Mouse (Mus musculus) gastrocnemius, postnatal 10 days (tissue): ENCODE measurements at regions not wholly inside any gene's neighbourhood (a gene's known extent, or its start where the extent isn't known, plus 50 kb on each side); places are given as distances from the start of the nearest gene placed in this dataset.
"Not testable (repeated sequence)": the region's sequence is repeated elsewhere in the genome, so short reads cannot be mapped to it uniquely, and the experiment has no call there.

Experiments used
- DNase-seq: peaks from one replicate; pipeline ENCODE4 v3.0.0; 2021; ENCODE audit warnings: mixed read lengths

DNA sequence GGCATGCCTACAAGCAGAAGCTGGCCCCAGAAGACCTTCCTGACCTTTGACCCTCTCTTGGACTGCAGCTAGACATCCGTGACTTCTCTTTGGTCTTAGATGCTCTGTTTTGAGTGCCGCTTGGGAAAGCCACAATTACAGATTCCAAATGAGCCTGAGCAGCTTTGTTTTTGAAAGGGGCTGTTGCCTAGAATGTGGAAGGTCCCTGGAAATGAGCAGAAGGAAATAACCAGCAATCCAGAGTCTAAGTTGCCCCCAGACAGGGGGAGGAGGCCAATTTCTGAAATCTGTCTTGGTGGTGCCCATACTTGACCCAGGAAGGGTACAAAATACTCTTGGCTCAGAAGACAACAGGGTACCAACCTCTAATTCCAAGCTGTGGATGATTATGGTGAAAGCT is 253.9 kb downstream of the Nuak1 start:
- no peak for DNase-seq

DNA sequence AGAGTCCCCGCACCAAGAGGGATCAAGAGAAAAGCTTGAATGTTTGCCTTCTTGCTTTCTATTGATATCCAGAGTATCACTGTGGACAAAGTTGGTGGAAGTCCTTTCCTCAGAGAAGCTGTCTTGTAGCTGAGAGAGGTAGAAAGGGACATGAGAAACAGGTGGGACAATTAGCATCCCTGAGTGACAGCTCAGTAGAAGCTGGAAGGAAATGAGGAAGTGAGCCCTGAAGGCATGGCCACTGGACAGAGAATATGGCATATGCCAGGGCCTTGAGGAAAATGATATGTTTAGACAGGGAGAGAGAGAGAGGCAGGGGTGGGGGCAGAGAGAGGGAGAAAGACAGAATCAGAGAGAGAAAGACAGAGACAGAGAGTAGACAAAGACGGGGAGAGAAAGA is 241.4 kb downstream of the Nuak1 start:
- DNase-seq, result no peak

DNA sequence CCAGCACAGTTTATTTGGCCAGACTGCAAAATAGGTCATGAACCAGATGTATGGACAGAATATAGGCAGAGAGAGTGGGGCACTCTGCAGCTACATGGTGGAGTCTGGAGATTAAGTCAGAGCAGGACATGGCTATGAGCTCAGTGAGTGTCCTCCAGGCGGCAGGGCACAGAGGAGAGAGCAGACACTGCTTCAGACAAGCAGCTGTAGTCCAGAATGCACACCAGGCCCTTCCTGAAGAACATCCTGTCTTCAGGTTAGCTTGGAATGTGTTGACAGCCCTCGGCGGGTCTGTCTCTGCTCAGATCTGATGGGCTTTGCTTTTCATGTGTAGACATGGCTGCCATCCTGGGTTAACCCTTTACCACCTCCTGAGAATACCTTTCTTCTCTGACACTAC is 238.6 kb downstream of the Nuak1 start:
- no peak for DNase-seq

DNA sequence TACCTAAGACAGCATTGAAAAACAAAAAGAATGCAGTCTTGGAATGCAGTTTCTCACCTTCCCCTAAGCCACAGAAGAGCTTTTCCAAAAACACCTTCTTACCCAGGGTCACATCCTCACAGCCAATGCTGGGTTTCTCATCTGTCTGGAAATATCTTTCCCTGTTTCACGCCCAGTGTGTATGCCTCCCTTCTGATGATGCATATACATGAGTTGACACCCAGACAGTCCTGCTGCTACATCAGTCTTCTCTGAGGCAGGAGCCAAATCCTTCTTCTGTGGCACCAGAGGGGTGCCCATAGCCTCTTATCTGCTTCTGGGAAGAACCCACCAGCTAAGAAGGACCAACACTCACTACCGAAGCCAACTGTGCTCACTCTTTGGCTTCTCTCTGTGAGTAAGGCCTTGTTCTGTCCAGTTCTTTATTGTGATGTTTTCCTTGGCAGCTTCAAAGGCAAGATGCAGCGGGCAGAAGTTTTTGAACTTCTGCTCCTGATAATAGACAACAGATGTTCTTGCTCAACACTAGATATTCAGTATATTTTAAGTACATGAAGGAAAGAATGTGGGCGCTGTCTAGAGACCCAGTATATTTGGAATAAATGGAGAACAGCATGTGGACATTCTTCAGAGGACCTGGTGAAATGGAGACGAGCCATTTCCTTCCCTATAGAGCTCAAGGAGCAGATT is 228.2 kb downstream of the Nuak1 start:
- no peak for DNase-seq

DNA sequence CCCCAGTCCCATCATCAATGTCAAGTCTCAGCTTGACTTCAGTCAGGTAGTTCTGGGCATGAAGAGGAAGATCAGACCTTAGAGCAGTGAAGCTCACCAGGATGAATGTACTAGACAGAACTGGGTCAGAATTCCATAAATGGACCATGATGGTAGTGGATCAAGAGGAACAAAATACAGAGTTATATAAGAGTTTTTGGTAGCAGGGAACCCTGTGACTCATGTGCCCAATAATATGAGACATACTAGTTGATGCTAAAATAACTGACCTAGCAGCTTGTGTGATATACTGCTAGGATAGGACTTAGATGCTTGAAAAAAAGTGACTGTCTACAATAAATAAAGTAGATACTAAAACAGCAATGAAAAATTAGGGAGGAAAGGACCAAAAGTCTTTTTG is 225.6 kb downstream of the Nuak1 start:
- no peak for DNase-seq

DNA sequence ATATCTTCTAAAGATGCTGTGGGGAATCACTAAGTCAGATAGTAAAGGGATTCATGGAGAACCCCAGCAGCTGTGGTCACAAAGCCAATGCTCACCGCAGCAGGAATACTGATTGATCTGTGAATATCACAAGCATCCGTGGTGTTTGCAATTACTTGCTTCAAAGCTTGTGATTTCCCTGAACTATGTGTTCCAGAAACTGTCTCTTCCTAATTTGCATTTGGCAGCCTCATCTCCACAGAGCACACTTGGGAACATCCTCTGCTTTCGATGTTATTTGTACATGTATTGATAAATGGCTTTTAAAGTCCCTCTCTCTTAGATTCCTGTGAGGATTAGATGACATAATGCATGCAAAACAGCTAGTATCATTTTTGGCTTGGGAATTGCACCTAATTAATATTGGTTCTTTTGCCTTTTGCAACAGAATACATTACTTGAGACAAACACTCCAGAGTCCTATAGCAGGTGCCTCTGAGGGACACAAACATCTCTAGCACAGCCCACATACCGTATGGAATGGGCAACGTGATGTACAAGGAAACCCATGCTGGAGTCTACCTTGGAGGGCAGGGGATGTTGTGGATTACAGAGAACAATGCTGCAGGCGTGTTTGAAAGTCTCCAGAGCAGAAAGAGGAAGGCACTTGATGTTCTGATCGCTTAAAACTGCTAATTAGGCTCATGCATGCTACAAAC is 211.0 kb downstream of the Nuak1 start:
- no peak for DNase-seq

DNA sequence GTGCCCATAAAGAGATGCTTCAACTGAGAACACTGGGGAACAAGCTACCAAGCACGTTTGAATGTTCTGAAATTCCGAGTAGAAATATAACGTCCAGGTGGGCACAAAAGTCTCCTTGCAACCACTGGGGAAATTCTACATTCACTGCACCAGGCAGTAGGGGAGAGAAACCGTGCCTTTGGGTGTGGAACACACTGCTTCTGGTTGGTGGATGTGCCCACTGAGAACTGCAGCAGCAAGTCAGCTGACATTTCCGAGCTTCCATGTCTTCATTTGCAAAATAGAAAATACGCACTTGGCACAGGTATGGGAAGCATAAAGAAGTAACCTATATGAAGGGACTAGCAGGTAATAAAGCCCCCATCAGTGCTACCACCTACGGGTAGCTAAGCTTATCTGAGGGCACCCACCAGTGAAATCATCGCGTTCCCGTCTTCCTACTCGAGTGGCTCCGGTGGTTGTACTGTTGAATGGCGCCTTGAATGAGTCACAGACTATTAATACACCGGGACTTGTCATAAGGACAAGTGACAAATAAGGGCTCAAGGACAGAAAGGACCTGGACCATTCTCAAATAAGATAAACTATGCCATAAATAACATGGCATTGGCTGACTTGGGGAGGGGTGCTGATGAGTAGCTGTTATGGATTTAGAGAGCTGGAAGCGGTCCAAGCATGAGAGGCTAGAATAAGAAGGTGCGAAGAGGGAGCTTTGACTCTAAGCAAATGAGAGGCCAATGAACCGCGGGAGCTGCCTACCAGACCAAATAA is 210.2 kb downstream of the Nuak1 start:
- DNase-seq, result no peak

DNA sequence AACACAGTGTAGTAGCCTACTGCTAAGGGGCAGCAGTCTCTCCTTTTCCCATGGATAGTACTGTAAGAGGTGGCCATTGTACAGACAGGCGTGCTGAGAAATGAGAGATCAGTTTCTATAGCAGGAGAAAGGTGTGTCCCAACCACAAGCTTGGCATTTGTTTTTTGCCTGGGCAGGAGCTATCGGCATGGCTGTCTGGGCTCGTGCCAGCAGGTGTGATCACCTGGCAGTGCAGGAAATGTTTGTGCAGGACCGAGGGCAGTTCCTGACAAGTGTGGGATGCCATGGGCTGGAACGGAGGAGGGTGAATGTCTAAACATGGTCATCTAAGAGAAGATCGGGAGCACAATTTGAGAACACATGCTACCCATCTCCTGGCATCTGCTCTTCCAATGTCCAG is 205.4 kb downstream of the Nuak1 start:
- no peak for DNase-seq

DNA sequence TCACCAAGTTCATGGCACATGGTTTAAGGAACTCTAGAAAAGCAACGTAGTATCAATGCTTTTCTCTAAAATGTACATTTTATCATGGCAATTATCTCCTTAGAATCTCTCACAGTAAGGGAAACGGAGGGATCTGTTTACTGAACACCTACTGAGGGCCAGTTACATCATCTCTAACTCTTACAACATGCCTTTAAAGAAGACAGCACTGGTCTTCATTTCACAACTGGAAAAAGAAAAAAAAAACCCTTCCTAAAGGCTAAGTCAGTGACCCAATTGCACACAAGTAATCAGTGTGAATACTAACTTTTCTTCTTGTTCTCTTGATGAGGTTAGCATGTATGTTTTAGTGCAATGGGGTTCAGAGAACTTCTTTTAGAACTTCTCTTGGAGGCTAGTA is 204.2 kb downstream of the Nuak1 start:
- DNase-seq, result no peak

DNA sequence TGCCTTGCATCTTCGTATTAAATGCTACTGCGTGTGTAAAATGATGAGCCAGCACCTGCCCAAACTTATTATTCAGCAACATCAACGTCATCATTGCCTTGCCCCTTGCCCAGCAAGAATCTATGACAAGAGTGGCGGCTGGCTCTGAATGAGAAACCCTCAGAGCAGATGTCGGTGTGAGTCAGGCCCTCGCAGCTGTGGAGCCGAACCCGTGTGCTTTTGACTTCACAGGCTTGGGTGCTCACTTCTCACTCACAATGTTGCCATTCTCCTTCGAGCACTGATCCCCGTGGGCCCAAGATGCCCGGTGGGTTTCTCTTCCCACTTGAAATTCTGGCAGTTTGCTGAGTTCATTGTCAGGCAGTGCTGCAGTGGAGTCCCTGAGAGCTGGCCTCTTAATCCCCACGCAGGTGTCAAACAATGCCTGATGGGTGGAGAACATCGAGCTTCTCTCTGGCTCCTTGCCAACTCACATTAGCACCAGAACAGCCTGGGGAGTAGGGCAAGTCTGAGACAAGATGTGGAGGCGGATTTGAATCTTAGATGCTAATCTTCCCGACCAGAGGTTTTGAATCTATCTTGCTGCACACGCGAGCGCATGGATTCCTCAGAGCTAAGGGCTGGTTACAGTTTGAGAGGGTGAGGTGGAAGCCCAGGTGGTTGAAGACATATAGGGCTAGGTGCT is 202.0 kb downstream of the Nuak1 start:
- DNase-seq, result no peak

DNA sequence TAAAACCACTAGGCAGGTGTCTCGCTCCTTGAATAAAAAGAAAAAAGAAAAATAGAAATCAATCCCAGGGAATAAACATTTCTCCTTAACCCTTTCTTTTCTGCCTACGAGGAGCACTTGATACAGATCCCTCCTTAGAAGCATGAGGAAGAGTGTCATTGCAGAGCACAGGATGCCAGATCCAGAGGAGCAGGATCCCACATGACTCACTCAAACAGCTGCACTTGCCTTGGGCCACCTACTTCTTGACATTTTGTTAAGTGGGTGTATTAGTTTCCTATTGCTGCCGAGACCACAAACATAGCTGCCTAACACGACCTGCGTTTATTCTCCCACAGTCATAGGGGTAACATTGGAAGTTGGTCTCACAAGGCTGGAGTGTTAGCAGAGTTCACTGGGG is 197.1 kb downstream of the Nuak1 start:
- no peak for DNase-seq

DNA sequence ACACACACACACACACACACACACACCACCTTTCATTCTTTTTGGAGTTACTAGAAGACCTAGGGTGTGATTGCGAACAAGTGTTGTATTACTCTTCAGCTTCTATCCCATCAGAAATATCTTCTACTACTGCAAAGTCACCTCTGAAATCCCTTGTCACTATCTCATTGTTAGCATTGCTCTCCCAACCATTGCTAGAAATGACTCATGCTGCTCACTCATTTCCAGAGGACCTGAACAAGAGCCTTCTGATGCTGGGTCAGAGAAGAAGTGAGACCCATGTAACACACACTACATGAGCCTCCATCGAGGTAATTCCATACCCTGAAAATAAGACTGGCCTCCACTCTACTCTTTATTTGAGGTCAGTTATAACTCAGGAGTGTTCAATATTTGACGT is 191.1 kb downstream of the Nuak1 start:
- DNase-seq, result no peak

DNA sequence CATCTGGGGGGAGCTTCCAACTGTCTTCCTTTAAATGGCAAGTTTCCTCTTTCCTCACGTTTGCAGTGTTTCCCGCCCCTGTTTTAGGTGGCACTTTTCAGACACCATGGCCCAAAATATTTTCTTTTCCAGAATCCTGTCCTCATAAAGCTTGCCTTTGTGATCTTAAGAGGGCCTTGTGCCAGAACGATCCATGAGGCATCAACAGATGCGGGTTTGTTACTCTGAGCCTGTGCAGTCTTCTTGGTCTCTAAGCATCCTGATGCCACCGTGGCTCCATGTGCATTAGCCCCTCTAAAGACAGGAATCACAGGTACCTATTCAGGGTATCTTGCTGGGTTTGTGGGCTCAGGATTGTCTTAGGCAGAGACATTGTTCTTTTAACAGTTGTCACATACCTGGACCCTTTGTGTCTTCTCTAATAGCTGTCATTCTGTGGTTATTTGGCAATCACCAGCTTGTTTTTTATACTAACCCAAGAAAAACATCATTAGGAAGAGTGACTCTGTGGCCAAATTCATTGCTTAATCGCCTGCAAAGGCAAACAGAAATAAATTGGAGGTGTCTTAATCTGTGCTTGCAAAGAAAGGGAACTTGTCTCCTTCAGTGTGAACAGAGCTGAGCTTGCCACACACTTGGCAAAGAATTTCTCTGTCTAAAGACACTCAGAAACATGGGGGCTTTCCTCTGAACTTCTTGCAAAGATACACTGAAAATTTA is 179.3 kb downstream of the Nuak1 start:
- no peak for DNase-seq

DNA sequence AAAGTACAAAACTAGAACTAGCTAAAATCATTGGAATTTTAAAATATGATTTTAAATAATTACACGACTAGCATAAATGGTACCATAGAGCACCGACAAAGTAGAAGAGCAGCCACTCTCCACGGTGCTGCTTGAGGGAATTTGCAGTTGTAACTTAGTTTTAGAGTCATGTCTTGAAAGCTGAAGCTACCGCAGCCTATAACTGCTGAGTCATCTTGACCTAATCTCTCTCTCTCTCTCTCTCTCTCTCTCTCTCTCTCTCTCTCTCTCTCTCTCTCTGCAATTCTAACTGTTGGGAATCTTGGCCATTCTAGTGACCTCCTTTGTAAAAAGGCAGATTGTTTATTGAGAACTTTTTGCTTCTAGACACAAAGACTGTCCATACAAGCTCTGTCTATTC is 177.5 kb downstream of the Nuak1 start:
- no peak for DNase-seq

DNA sequence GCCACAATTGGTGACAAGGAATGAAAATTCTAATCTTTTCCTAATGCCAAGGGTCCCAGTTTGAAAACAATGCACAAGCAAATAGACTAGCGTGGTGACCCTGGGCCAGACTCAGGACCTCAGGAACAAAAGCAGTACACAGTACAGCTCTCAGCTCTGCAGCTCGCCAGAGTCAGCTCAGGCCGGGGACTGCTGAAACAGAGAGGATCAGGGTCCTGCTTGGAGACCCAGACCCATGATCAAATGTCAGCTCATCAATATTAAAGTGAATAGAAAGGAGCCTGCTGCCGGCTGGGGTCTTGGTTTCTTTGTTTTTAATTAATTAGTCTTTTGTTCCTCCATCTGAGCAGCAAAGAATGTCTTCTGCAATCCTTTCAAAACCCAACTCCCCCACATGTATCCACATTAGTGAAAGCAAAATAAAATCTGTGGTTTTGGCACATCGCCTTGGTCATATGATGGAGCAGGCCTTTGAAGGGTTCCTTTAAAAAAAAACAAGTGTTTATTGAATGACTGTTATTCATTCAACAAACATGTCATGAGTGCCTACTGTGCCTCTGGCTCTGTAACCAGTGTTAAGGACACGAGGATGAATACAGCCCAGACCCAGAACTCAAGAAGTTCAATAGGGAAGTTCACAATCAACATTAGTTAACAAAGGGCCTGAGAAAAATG is 154.4 kb downstream of the Nuak1 start:
- DNase-seq, result no peak

DNA sequence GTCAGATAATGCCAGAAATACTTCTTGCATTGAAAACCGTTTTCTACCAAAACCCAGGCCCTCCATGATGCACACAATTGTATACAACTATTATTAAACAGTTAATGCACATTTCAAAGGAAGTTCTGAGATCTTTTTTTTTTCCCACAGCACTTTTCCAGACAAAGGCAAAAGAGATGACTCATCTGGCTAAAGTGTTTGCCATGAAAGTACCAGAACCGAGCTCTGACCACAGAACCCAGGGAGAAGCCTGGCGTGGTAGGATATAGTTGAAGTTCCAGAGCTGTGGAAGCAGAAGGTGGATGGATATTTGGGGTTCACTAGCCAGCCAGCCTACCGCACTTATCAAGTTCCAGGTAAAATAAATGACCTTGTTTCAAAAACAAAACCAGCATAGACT is 146.0 kb downstream of the Nuak1 start:
- DNase-seq, result no peak

DNA sequence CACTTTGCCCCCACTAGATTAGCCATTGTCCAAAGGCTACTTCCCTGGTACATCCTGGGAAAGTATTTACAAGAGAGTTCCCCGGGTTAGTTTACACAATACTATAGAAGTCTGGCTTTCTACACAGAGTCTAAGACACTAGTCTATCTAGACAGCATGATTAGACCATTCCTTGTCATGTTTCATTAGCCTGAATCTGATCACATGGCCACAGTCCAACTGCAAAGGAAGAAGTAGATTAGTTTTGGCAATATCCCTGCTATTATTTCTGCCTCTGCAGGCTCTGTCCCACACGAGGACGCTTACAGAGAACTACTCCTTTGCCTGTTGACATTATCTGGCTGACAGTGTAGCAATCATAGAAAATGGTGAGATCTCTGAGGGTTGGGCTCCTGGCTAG is 144.2 kb downstream of the Nuak1 start:
- no peak for DNase-seq

DNA sequence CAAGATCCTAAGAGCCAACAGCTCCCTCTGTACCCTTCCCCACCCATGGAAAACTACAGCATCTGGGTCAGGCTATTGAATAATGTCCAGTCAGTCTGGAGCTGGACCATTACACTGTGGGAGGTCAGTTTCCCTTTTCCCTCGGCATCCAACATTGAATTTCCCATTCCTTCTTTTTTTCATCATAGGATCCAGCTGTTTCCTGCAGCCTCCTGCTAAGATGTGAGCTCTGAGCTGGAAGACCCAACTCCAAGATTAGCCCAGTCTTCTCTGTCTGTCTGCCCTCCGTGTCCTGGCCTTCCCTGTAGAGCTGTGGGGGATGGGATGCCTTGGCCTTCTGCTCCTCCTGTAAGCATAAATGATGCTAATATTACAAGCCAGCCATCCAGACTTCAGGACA is 138.8 kb downstream of the Nuak1 start:
- no peak for DNase-seq

DNA sequence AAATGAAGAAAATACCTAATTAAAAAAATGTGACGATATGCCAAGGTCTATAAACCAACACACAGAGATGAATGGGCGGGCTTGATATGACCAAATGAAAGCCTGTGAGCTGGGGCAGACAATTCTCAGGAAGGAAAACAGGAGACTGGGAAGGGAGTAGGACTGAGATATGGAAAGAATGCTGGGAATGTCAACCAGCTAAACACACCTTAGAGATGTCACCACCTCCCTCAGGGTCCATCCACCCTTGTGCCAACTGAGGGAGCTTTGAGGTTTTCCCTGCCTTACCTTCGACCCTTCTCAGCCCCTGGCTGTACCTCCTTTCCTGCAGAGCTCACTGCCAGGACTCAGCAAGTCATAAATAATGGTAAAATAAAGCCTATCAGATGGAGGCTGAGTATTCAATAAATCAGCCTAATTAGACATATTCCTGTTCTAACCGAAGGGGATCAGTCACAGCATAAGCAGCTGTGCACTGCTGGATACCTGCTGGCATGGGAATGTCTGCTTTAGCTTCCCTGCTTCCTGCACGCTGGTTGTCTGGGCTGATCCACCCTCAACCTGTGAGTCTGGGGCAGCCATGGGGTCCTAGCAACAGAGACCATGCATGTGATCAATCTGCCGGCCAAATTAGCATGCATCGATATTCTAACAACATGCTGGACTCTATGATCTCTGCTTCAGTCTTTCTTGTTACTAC is 137.4 kb downstream of the Nuak1 start:
- DNase-seq, result no peak

DNA sequence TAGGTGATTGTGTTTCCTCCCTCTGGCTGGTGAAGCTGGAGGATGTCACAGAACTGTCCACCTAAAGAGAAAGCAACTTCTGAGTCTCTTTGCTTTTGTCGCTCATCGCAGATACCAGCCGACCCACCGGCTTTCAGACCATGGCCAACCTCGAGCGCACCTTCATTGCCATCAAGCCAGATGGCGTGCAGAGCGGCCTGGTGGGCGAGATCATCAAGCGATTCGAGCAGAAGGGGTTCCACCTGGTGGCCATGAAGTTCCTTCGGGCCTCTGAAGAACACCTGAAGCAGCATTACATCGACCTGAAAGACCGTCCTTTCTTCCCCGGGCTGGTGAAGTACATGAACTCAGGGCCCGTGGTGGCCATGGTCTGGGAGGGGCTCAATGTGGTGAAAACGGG is 131.7 kb downstream of the Nuak1 start:
- DNase-seq, result not testable (repeated sequence)

DNA sequence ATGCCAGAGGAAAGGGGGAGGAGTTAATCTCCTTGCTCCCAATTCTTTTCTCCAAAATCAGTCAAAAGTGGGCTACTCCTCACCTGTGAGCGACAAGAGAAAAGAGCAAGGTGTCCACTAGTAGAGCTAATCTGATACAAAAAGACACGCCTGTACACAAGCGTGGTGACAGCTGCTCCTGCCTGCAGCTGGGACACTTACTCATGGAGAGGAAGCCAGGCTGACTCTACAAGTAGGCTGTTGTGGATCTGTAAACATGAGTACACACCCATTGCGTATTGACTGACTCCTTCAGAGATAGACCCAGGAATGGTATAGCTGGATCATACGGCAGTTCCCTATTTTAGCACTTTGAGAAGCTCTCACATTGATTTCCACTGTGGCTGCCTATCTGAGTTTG is 129.7 kb downstream of the Nuak1 start:
- no peak for DNase-seq
